Mouse (Mus musculus) MEL (cell line): ENCODE data around the gene Galnt2.

Experiments
- BHLHE40 ChIP-seq: IDR thresholded peaks from 2 replicates; pipeline ENCODE4 v1.6.1; 2012; ENCODE audit warnings: low read depth, mild to moderate bottlenecking, inconsistent platforms, low read length, improper control_type of control experiment, borderline replicate concordance
- CHD2 ChIP-seq: IDR thresholded peaks from 2 replicates; pipeline ENCODE4 v1.6.1; 2011; ENCODE audit warnings: low read length, improper control_type of control experiment
- CTCF ChIP-seq, 3 experiments: IDR thresholded peaks in 2 of 3; conservative IDR thresholded peaks in 1 of 3; 2 replicates each; pipeline ENCODE4 v1.5.1; 2011 to 2012; ENCODE audit warnings: low read length in 3 of 3, low read depth in 2 of 3, mild to moderate bottlenecking in 2 of 3, improper control_type of control experiment in 1 of 3, inconsistent platforms in 1 of 3, mixed read lengths in 1 of 3, moderate library complexity in 1 of 3; ENCODE audit not compliant: control insufficient read depth in 1 of 3, insufficient read depth in 1 of 3, poor library complexity in 1 of 3, severe bottlenecking in 1 of 3
- EP300 ChIP-seq, 2 experiments: IDR thresholded peaks; 2 replicates each; pipeline ENCODE4 v1.6.1; 2011; ENCODE audit warnings: improper control_type of control experiment in 2 of 2, low read length in 2 of 2, low read depth in 1 of 2, mild to moderate bottlenecking in 1 of 2
- GATA1 ChIP-seq: IDR thresholded peaks from 2 replicates; pipeline ENCODE4 v1.6.1; 2011; ENCODE audit warnings: low read depth, low read length, improper control_type of control experiment
- MAX ChIP-seq: IDR thresholded peaks from 2 replicates; pipeline ENCODE4 v1.6.1; 2011; ENCODE audit warnings: low read length, improper control_type of control experiment
- MYC ChIP-seq: IDR thresholded peaks from 2 replicates; pipeline ENCODE4 v1.6.1; 2011; ENCODE audit warnings: low read depth, mild to moderate bottlenecking, low read length, improper control_type of control experiment, moderate library complexity
- POLR2AphosphoS2 ChIP-seq: IDR thresholded peaks from 2 replicates; pipeline ENCODE4 v1.6.1; 2011; ENCODE audit warnings: low read length, improper control_type of control experiment
- RCOR1 ChIP-seq: IDR thresholded peaks from 2 replicates; pipeline ENCODE4 v1.6.1; 2012; ENCODE audit warnings: low read depth, mild to moderate bottlenecking, inconsistent platforms, low read length, improper control_type of control experiment
- USF1 ChIP-seq: IDR thresholded peaks from 2 replicates; pipeline ENCODE4 v1.6.1; 2014; ENCODE audit warnings: low read depth, mild to moderate bottlenecking, inconsistent platforms, low read length, improper control_type of control experiment, moderate library complexity
- ZC3H11A ChIP-seq: IDR thresholded peaks from 2 replicates; pipeline ENCODE4 v1.6.1; 2012; ENCODE audit warnings: low read depth, mild to moderate bottlenecking, inconsistent platforms, low read length, improper control_type of control experiment
- ZNF384 ChIP-seq: IDR thresholded peaks from 2 replicates; pipeline ENCODE4 v1.6.1; 2012; ENCODE audit warnings: low read depth, mild to moderate bottlenecking, inconsistent platforms, low read length, improper control_type of control experiment

DNA sequence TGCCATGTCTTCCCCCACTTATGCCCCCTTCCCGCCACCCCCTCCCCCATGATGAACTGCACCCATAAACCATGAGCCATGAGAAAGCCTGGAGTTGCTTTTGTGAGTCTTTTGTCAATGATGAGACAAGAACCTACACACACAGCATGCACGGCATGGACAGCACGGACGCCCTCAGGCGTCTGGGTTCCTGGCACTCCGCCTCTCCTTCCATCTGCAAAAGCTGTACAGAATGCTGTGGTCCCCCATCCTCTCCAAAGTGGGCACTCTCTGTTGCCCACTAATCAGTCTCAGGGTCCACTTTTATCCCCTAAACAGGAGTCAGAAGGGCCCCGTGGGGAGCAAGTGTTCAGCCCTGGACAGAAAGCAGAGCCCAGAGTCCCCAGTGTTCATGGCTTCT, 163.8 kb downstream of the Galnt2 start:
- TF ChIP-seq EP300 (IDR thresholded peaks at IDR 0.05; ENCODE audit: low read depth in 1 of 2, low read length in 2 of 2) = no peak
- TF ChIP-seq MYC = no peak
- no peak for TF ChIP-seq BHLHE40
- TF ChIP-seq CTCF (IDR thresholded peaks at IDR 0.05 in 2 of 3, conservative IDR thresholded peaks at IDR 0.05 in 1 of 3; ENCODE audit: control insufficient read depth in 1 of 3, insufficient read depth in 1 of 3, low read depth in 2 of 3, low read length in 3 of 3, poor library complexity in 1 of 3, severe bottlenecking in 1 of 3) = no peak
- TF ChIP-seq RCOR1 = no peak
- TF ChIP-seq CHD2 = no peak
- no peak for TF ChIP-seq ZNF384
- no peak for TF ChIP-seq GATA1
- TF ChIP-seq USF1 = no peak
- no peak for TF ChIP-seq POLR2AphosphoS2
- no peak for TF ChIP-seq ZC3H11A
- TF ChIP-seq MAX = no peak
